Mouse (Mus musculus): Measurements from ENCODE around the gene Iars2. TPM values are rescaled to one million over a fixed set of nuclear protein-coding genes. Genes with fewer than 3 reads are reported as not detected.

Gene Iars2
- polyA plus RNA-seq, 1 experiment from 2014 or later = 64.7 TPM

DNA sequence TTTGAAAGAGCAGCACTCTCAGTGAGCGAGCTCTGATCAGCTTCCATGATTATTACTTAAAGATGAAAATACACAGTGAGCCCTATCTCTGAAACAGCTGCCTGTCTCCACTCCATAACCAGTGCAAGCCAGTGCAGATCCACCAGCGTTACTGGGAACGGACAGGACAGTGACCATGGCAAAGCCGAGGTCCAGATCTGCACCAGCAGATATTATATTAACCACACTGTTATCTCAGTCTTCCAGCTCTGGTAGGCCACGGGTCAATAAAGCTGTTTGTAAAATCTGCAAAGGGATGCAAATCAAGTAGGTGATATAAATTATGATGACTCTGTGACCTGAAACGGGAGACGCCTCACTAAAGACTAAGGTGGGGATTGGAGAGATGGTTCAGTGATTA is 21.6 kb downstream of the Iars2 start:
- TF ChIP-seq CTCF (IDR thresholded peaks at IDR 0.05) = no peak
- DNase-seq (ENCODE audit: low read depth, low spot score) (no peak), ATAC-seq (no peak)
- CTCF ChIA-PET = interaction anchor here (2.0 kb wide), 1 partner anchor 15 kb away, joined by 6 read pairs; no protein-coding TSS in a partner anchor
- H3K27me3 ChIP-seq = no peaks in the 10 kb centered on the region
- in situ Hi-C loops (cut with MboI; ENCODE audit: low pct_unique_long_range_greater_than_20kb) = no loop called here
- POLR2A ChIA-PET = no interaction called here

DNA sequence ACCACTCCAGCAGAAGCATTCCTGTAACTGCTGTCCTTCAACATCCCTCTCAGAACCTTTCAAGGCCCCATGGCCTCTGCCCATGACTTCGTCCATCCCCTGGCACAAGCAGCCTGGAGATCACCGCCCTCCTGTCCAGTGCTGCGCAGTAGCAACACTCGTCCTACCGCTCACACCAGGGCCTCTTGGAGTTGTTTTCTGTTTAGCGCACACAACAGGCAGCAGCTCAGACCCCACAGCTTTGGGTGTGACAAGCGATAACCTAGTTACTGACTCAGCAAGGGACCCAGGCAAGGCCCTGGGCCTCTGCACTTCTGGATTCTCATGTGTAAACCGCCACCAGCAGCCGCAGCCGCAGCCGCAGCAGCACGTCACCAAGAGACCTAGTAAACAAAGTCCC is 22.4 kb downstream of the Iars2 start:
- no peaks in the 10 kb centered on the region for H3K27me3 ChIP-seq
- CTCF ChIA-PET = no interaction called here
- DNase-seq (ENCODE audit: low read depth, low spot score) (no peak), ATAC-seq (no peak)
- POLR2A ChIA-PET = no interaction called here
- no peak for TF ChIP-seq CTCF (IDR thresholded peaks at IDR 0.05)
- in situ Hi-C loops (cut with MboI; ENCODE audit: low pct_unique_long_range_greater_than_20kb) = no loop called here

DNA sequence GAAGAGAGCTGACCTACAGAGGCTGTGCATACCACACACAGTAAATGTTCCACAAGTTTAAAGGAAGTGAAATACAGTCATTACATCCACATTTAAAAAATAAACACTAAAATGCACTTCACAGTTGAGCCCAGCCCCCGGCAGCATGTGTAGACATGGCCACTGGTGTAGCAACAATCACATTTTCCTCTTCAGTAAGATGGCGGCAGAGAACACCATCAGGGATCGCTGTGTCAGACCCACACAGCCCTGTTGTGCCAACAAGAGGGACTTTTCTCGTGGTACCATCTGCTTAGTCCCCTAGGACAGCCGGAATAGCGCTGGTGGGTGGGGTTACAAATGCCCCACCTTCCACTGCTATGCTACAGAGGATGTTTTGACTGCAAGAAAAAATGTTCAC is 26.4 kb downstream of the Iars2 start:
- ATAC-seq (no peak), DNase-seq (ENCODE audit: low read depth, low spot score) (no peak)
- CTCF ChIA-PET = interaction anchor here (1.6 kb wide), 1 partner anchor 15 kb away, joined by 3 read pairs; no protein-coding TSS in a partner anchor
- TF ChIP-seq CTCF (IDR thresholded peaks at IDR 0.05) = no peak
- in situ Hi-C loops (cut with MboI; ENCODE audit: low pct_unique_long_range_greater_than_20kb) = no loop called here
- H3K27me3 ChIP-seq = no peaks in the 10 kb centered on the region
- POLR2A ChIA-PET = interaction anchor here (0.6 to 1.1 kb wide), 2 partner anchors 10 to 19 kb away, joined by 4 read pairs; no protein-coding TSS in a partner anchor

DNA sequence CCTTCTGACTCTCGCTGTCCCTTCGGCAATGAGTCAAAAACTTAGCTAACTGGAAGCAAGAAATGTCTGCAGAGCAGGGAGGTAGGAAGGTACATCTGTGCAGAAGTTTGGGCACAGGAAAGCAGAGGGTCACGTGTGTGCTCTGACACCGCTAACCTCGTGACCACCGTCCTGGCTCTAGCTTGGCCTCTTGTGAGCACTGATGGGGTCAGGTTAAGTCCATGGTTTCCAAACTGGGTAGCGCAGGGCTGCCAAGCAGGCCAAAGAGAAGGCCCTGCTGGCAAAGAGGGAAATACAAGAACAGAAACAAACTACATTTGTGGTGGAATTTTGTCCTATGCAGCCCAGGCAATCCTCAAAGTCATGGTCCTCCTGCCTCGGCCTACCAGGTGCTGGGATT is 30.7 kb downstream of the Iars2 start:
- ATAC-seq (no peak), DNase-seq (ENCODE audit: low read depth, low spot score) (no peak)
- in situ Hi-C loops (cut with MboI; ENCODE audit: low pct_unique_long_range_greater_than_20kb) = no loop called here
- no peaks in the 10 kb centered on the region for H3K27me3 ChIP-seq
- CTCF ChIA-PET = no interaction called here
- TF ChIP-seq CTCF (IDR thresholded peaks at IDR 0.05) = no peak
- POLR2A ChIA-PET = no interaction called here

DNA sequence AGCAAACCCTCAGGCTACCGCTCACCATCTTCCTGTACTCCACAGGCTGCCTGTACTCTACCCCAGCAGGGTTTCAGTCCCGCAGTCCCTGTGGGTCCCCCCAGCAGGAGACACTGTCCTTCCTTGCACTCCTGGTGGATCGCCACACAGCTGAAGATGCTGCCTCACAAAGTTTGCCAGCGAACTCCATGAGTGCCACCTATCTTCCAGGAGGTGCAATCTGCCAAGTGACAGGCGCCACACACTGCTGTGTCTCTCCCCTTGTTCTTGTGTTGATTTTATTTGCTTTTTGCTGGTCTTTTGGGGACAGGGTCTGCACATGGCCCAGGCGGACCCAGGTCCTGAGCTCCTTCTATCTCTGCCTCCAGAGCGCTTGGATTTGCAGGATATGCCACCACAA is 32.3 kb downstream of the Iars2 start:
- ATAC-seq (no peak), DNase-seq (ENCODE audit: low read depth, low spot score) (no peak)
- ChIA-PET CTCF (no interaction called here), POLR2A (no interaction called here)
- in situ Hi-C loops (cut with MboI; ENCODE audit: low pct_unique_long_range_greater_than_20kb) = no loop called here
- H3K27me3 ChIP-seq = no peaks in the 10 kb centered on the region
- TF ChIP-seq CTCF (IDR thresholded peaks at IDR 0.05) = no peak

DNA sequence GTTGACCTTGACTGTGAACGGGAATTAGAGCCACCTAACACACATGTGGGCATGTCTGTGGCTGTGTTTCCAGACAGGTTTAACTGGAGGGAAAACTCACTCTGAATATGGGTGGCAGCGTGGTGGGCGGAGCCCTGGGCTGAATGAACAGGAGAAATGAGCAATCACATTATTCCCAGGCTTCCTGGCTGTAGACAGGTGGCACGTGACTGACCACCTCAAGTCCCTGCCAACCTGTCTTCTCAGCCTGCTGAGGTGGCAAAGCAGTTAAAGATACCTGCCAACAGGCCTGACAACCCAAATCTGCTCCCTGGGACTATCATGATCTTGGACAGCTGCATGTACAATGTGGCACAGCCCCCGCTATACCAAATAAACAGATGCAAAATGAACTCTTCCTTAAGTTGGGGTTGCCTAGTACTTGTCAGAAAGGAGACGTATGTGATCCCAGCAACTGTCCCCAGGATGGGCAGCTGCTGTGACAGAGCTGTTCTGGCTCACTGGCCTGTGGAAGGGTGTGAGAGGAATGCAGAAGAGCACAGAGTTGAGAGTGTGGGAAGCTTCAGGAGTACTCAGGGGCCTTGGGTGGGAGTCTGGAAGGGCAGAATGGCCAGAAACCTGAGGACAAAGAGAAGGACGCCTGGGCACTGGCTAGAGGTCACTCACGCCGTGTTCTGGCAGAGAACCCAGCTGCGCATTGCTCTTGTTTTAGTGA is 36.4 kb downstream of the Iars2 start:
- ChIA-PET POLR2A (interaction anchor here (1.2 to 1.8 kb wide), 2 partner anchors 8 to 9 kb away, joined by 3 to 4 read pairs; no protein-coding TSS in a partner anchor), CTCF (no interaction called here)
- TF ChIP-seq CTCF (IDR thresholded peaks at IDR 0.05) = no peak
- in situ Hi-C loops (cut with MboI; ENCODE audit: low pct_unique_long_range_greater_than_20kb) = no loop called here
- H3K27me3 ChIP-seq = no peaks in the 10 kb centered on the region
- ATAC-seq (no peak), DNase-seq (ENCODE audit: low read depth, low spot score) (no peak)

DNA sequence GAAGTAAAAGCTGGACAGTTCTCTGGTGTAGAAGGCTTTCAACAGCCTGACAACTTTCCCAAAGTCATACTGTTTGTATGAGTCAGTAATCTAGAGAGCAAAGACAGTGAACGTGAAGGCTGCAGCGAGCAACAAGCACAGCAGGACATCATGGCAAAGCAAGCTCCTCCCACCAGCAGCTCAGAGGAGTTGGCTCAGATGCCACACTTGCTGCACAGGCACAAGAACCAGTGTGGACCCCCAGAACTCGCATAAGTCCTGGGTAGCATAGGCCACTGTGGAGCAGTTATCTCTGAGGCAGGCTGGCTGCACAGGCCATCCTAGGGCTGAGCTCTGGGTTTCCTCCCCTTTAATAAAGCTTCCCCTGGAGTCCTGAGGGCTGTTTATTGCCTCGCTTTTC is 37.9 kb downstream of the Iars2 start:
- ChIA-PET POLR2A (interaction anchor here (1.8 kb wide), 1 partner anchor 10 kb away, joined by 4 read pairs; no protein-coding TSS in a partner anchor), CTCF (interaction anchor here (1.1 to 1.5 kb wide), 2 partner anchors 11 to 25 kb away, joined by 3 read pairs; no protein-coding TSS in a partner anchor)
- no peak for DNase-seq (ENCODE audit: low read depth, low spot score)
- in situ Hi-C loops (cut with MboI; ENCODE audit: low pct_unique_long_range_greater_than_20kb) = no loop called here
- no peak for ATAC-seq
- no peaks in the 10 kb centered on the region for H3K27me3 ChIP-seq
- no peak for TF ChIP-seq CTCF (IDR thresholded peaks at IDR 0.05)

DNA sequence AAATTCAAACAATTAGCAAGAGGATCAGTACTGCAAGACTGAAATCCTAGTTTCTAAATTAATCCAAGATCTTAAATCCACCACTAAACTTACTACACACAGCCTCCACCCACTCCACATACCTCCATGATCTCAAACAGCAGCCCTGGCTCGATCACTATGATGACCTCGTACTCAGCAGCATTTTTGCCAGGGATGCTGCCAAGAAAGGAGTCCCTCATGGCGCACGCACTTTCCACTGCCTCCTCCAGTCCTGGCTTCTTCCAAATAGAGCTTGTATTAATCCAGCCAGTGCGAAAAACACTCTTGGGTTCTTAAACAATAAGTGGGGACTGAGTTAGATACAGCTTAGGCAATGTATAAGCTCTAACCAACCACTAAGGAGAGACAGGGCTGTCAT is 40.0 kb downstream of the Iars2 start:
- CTCF ChIA-PET = no interaction called here
- no peak for TF ChIP-seq CTCF (IDR thresholded peaks at IDR 0.05)
- DNase-seq (ENCODE audit: low read depth, low spot score) = no peak
- in situ Hi-C loops (cut with MboI; ENCODE audit: low pct_unique_long_range_greater_than_20kb) = no loop called here
- POLR2A ChIA-PET = no interaction called here
- ATAC-seq = no peak
- no peaks in the 10 kb centered on the region for H3K27me3 ChIP-seq

DNA sequence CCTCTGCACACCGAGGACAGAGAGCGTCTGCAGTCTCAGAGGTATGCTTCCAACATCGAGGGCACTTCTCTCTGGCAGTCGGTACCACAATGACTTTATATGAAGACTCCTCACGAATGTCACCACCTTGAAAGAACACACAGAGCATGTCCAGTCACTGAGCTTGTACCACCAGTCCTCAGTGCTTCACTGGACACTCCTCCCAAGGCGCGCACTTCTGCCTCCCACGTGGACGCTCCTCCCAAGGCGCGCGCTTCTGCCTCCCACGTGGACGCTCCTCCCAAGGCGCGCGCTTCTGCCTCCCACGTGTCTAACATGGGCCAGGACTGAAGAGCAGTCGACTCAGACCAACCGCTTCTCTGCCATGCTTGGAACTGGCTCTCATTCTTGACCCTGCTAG is 42.1 kb downstream of the Iars2 start:
- no peaks in the 10 kb centered on the region for H3K27me3 ChIP-seq
- ChIA-PET CTCF (interaction anchor here (1.3 kb wide), 1 partner anchor 64 kb away, joined by 3 read pairs; no protein-coding TSS in a partner anchor), POLR2A (interaction anchor here (0.6 kb wide), 1 partner anchor 91 kb away, joined by 3 read pairs; no protein-coding TSS in a partner anchor)
- in situ Hi-C loops (cut with MboI; ENCODE audit: low pct_unique_long_range_greater_than_20kb) = no loop called here
- no peak for DNase-seq (ENCODE audit: low read depth, low spot score)
- ATAC-seq = no peak
- no peak for TF ChIP-seq CTCF (IDR thresholded peaks at IDR 0.05)

DNA sequence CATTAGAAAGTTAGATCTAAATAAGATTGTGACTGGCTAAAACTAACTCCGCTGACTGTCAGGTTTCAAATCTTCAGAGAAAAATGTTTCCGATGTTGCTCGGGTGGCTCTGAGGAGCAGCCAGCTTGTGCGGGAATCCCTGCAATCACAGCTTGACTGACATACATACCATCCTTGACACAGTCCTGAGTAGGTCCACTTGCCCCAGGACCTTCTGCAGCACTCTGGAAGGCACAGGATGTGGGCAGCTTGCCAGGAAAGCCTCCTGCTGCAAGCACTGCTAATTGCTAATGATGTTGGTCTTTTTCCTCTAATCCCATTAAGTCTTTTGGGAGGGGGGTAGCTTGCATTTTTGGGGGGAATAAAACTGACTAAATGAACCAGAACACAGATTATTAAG is 44.0 kb downstream of the Iars2 start:
- H3K27me3 ChIP-seq = no peaks in the 10 kb centered on the region
- CTCF ChIA-PET = no interaction called here
- in situ Hi-C loops (cut with MboI; ENCODE audit: low pct_unique_long_range_greater_than_20kb) = no loop called here
- POLR2A ChIA-PET = no interaction called here
- DNase-seq (ENCODE audit: low read depth, low spot score) = no peak
- TF ChIP-seq CTCF (IDR thresholded peaks at IDR 0.05) = no peak
- no peak for ATAC-seq

DNA sequence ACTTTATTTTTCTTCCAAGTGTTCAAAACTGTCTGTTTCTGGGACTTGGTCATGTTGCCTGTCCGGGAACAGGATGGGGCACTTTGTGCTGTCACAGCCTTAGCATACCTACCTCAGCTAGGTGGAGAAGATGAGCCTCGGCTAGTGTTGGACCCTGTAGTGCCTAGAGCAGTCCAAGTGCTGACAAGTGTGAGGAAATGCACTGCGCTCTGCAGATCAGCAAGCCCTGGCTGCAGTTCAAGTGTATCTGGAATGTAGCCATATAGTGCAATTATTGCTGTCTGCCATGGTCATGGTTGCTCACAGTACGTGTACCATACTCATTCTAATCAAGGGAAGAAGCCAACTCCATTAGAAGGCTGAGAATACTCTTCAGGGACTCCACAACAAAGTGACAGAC is 44.5 kb downstream of the Iars2 start:
- peak; percentile 35 for ATAC-seq
- TF ChIP-seq CTCF (IDR thresholded peaks at IDR 0.05) = no peak
- ChIA-PET POLR2A (no interaction called here), CTCF (no interaction called here)
- in situ Hi-C loops (cut with MboI; ENCODE audit: low pct_unique_long_range_greater_than_20kb) = no loop called here
- H3K27me3 ChIP-seq = no peaks in the 10 kb centered on the region
- DNase-seq (ENCODE audit: low read depth, low spot score) = no peak
